Mouse (Mus musculus) embryonic facial prominence, embryonic 11.5 days (tissue): ENCODE data around the gene Oaz3. TPM values are rescaled to one million over a fixed set of nuclear protein-coding genes. Genes with fewer than 3 reads are reported as not detected.

Source experiments
- ATAC-seq: fragments of 200-750 bp; cut with Nextera tagmentation; replicated peaks from 2 replicates; pipeline ENCODE4 v1.8.0; 2017; ENCODE audit warnings: low read depth; ENCODE audit not compliant: insufficient number of reproducible peaks, low FRiP score, low TSS enrichment
- DNase-seq: peaks from one replicate; pipeline ENCODE4 v3.0.0-alpha.2; 2015; ENCODE audit warnings: low spot score
- H3K27ac ChIP-seq: fragments of 300-500 bp; sonication (generic); replicated peaks from 2 replicates; pipeline ENCODE4 v1.5.1; 2014; ENCODE audit warnings: mild to moderate bottlenecking, low read depth, low read length, control low read depth
- H3K27me3 ChIP-seq: fragments of 300-500 bp; sonication (generic); 2 replicates; pipeline ENCODE4 v1.6.1; 2014; ENCODE audit warnings: mild to moderate bottlenecking, low read length, moderate library complexity, mixed read lengths; ENCODE audit not compliant: control insufficient read depth, insufficient read depth
- H3K36me3 ChIP-seq: fragments of 300-500 bp; sonication (generic); replicated peaks from 2 replicates; pipeline ENCODE4 v1.6.1; 2014; ENCODE audit warnings: low read depth, mild to moderate bottlenecking, low read length, moderate library complexity, mixed read lengths; ENCODE audit not compliant: control insufficient read depth, insufficient read depth
- H3K4me1 ChIP-seq: fragments of 300-500 bp; sonication (generic); 2 replicates; pipeline ENCODE4 v1.6.1; 2014; ENCODE audit warnings: low read length, mixed read lengths; ENCODE audit not compliant: control insufficient read depth, insufficient read depth
- H3K4me2 ChIP-seq: fragments of 300-500 bp; sonication (generic); 2 replicates; pipeline ENCODE4 v1.6.1; 2014; ENCODE audit warnings: low read depth, mild to moderate bottlenecking, control low read depth, low read length, moderate library complexity
- H3K4me3 ChIP-seq: fragments of 300-500 bp; sonication (generic); 2 replicates; pipeline ENCODE4 v1.5.1; 2014; ENCODE audit warnings: low read depth, low read length, control low read depth
- H3K9ac ChIP-seq: fragments of 300-500 bp; sonication (generic); replicated peaks from 2 replicates; pipeline ENCODE4 v1.6.1; 2014; ENCODE audit warnings: mild to moderate bottlenecking, control low read depth, low read length
- H3K9me3 ChIP-seq: fragments of 300-500 bp; sonication (generic); replicated peaks from 2 replicates; pipeline ENCODE4 v1.6.1; 2016; ENCODE audit warnings: mild to moderate bottlenecking, low read length, inconsistent platforms, mixed read lengths; ENCODE audit not compliant: control insufficient read depth
- WGBS: fragments of 180-500 bp; shearing (Covaris S2); extraction: QIAGEN DNeasy Blood & Tissue Kit; methylation state at CpG from one replicate; pipeline ENCODE4 v1.1.7; 2014; 5-methylcytosine and 5-hydroxymethylcytosine counted together
- polyA plus RNA-seq: library from polyadenylated mRNA; unstranded; fragments of >200 nt; fragmentation: Nextera tagmentation; extraction: Ambion mirVana; gene quantifications from 2 replicates; pipeline ENCODE4 v1.2.1, GENCODE M21; 2014

Oaz3 gene
- polyA plus RNA-seq, 1 experiment from 2014 or later, result not detected

DNA sequence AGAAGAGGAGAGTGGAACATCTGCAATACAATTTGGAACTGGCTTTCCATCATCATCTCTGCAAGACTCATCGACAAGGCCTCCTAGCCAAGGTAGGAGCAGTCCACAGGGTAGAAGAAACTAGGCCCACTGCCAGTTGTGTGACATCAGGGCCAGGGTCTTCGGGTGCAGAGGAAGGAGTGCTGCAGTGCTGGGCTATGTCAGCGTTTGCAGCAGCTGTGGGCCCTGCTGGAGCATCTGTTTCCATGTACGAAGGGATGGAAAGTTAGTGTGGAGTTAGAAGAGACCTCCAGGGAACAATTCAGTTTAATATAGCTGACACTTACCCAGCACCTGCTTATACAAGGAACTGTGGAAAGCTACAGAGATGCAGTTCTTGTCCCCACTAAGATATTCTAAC is 50.7 kb downstream of the Oaz3 start:
- no peak for ATAC-seq
- WGBS, result 68% methylated on average over 4 of the region's 4 CpGs

DNA sequence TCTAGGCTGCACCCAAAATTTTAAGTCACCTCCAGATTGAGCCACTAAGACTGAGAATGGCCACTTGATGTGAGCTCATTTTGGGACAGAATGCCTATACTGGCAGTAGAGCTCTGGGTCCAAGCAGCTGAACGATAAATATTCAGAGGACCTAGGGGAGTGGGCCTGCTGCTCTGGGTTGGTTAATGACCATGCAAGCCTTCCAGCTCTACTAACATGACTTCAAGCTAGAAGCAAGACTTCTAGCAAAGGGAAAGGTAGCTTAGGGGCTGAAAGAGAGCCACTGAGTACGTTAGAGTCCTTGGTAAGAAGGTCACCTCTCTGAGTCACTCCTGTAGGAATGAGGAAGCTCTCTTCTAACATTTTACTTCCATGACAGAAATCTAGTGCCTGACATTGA is 51.6 kb downstream of the Oaz3 start:
- no peak overlapping the region for H3K9ac ChIP-seq
- H3K36me3 ChIP-seq, result no peaks in the 10 kb centered on the region
- WGBS, result 74% methylated on average over 2 of the region's 2 CpGs
- no peak overlapping the region for H3K4me3 ChIP-seq
- DNase-seq (no peak), ATAC-seq (no peak)
- no peaks in the 10 kb centered on the region for H3K4me1 ChIP-seq
- no peak overlapping the region for H3K27ac ChIP-seq
- no peaks in the 10 kb centered on the region for H3K9me3 ChIP-seq
- H3K27me3 ChIP-seq, result no peaks in the 10 kb centered on the region
- H3K4me2 ChIP-seq, result no peak overlapping the region

More for the DNA sequence above, 50.7 kb downstream of the Oaz3 start:
- no peak for DNase-seq
- Histone ChIP-seq H3K27me3 (peaks cover 2% of the 10 kb centered on the region), H3K9me3 (no peaks in the 10 kb centered on the region), H3K27ac (no peak overlapping the region), H3K4me2 (no peak overlapping the region), H3K9ac (no peak overlapping the region), H3K36me3 (no peaks in the 10 kb centered on the region), H3K4me3 (no peak overlapping the region), H3K4me1 (no peaks in the 10 kb centered on the region)

DNA sequence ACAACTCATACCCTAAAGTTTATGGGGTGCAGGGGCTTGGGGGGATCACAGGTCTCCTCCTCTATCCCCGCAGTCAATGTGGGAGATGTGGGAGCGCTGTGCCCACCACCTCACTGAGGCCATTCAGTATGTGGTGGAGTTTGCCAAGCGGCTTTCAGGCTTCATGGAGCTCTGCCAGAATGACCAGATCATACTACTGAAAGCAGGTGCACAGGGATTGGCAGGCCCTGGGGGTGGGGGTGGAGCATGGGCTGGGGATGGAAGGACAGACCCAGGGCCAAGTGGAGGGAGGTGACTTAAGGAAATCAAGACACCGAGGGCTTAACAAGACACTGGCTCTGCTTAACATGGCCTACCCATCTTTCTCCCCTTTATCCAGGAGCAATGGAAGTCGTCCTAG is 52.7 kb downstream of the Oaz3 start:
- Histone ChIP-seq H3K9me3 (no peaks in the 10 kb centered on the region), H3K4me3 (no peak overlapping the region), H3K27ac (no peak overlapping the region), H3K27me3 (no peaks in the 10 kb centered on the region), H3K36me3 (no peaks in the 10 kb centered on the region), H3K9ac (no peak overlapping the region), H3K4me2 (no peak overlapping the region), H3K4me1 (no peaks in the 10 kb centered on the region)
- ATAC-seq (no peak), DNase-seq (no peak)
- WGBS, result 80% methylated on average over 5 of the region's 5 CpGs

DNA sequence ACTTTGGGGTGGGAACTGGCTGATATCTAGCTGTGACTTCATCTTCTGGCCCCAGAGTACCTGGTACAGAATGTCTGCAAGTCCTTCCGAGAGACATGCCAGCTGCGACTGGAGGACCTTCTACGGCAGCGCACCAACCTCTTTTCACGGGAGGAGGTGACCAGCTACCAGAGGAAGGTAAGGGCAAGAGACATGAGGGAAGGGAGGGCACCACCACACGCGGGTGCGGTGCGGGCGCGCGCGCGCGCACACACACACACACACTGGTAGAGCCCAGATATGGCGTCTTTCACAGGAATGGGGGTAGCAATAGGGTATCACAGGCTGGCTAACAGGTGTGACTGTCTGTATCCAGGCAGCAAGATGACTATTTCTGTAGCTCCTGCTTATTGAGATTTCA is 54.3 kb downstream of the Oaz3 start:
- ATAC-seq (no peak), DNase-seq (no peak)
- no peaks in the 10 kb centered on the region for H3K9me3 ChIP-seq
- WGBS, result 95% methylated on average over 16 of the region's 16 CpGs
- H3K36me3 ChIP-seq, result no peaks in the 10 kb centered on the region
- H3K27ac ChIP-seq, result no peak overlapping the region
- no peaks in the 10 kb centered on the region for H3K4me1 ChIP-seq
- no peak overlapping the region for H3K4me3 ChIP-seq
- no peaks in the 10 kb centered on the region for H3K27me3 ChIP-seq
- no peak overlapping the region for H3K4me2 ChIP-seq
- no peak overlapping the region for H3K9ac ChIP-seq

DNA sequence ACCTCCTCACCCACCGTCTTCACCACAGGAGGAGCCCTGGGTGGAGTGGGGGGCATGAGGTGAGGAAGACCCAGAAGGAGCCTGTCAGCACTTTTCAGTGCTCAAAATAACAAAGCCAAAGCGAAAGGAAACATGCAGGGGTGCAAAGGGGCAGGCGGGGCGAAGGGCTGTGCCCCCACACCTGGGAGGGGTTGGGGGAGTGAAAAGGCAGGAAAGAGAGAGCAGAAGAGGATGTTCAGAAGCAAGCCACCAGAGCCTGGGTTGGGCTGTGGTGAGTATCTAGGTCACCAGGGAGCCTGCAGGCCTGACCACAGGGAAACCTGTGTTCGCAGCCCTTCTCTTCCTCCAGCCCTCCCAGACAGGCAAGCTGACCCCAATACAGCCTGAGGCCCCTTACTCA is 55.7 kb downstream of the Oaz3 start:
- Histone ChIP-seq H3K9me3 (no peaks in the 10 kb centered on the region), H3K36me3 (no peaks in the 10 kb centered on the region), H3K4me2 (no peak overlapping the region), H3K27me3 (no peaks in the 10 kb centered on the region), H3K9ac (no peak overlapping the region), H3K4me1 (no peaks in the 10 kb centered on the region), H3K4me3 (no peak overlapping the region), H3K27ac (no peak overlapping the region)
- ATAC-seq (no peak), DNase-seq (no peak)
- 78% methylated on average over 5 of the region's 5 CpGs for WGBS

DNA sequence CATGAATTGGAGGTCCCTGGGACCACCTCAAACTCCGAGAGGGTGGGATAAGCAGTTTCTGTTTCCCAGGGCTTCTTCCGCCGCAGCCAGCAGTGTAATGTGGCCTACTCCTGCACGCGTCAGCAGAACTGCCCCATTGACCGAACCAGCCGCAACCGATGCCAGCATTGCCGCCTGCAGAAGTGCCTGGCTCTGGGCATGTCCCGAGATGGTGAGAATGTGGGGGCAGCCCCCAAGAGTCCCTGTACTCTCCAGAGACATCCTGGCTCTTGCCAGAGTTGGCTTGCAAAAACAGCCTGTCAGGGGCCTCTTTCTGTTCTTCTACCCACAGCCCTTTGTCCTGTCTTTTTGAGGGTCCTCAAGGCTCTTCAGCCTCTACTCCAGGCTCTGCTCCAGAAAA is 56.3 kb downstream of the Oaz3 start:
- Histone ChIP-seq H3K27me3 (no peaks in the 10 kb centered on the region), H3K27ac (no peak overlapping the region), H3K4me2 (no peak overlapping the region), H3K9ac (no peak overlapping the region), H3K4me3 (no peak overlapping the region), H3K4me1 (no peaks in the 10 kb centered on the region), H3K9me3 (no peaks in the 10 kb centered on the region), H3K36me3 (no peaks in the 10 kb centered on the region)
- DNase-seq (no peak), ATAC-seq (no peak)
- 85% methylated on average over 10 of the region's 10 CpGs for WGBS

DNA sequence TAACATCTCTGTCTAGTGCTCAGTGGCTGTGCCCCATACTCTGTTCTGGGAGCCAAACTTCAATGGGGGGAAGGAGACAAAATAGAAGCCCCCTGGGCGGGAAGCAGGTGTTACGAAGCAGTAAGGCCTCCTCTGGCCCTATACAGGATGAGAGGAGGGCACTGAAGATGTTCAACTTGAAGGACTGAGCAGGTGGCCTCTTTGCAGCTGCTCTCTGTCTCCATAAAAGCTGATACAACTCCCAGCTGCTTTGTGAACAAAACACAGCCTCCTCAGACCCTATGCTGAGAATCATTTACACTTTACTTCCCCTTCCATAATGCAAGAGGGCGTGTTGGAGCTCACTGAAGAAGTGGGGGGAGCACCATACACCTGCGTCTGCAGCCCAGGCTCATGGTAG is 57.0 kb downstream of the Oaz3 start:
- no peaks in the 10 kb centered on the region for H3K36me3 ChIP-seq
- 70% methylated on average over 4 of the region's 4 CpGs for WGBS
- no peak overlapping the region for H3K27ac ChIP-seq
- no peak overlapping the region for H3K9ac ChIP-seq
- H3K4me1 ChIP-seq, result no peaks in the 10 kb centered on the region
- H3K4me3 ChIP-seq, result no peak overlapping the region
- DNase-seq (no peak), ATAC-seq (no peak)
- no peak overlapping the region for H3K4me2 ChIP-seq
- H3K27me3 ChIP-seq, result no peaks in the 10 kb centered on the region
- H3K9me3 ChIP-seq, result no peaks in the 10 kb centered on the region

DNA sequence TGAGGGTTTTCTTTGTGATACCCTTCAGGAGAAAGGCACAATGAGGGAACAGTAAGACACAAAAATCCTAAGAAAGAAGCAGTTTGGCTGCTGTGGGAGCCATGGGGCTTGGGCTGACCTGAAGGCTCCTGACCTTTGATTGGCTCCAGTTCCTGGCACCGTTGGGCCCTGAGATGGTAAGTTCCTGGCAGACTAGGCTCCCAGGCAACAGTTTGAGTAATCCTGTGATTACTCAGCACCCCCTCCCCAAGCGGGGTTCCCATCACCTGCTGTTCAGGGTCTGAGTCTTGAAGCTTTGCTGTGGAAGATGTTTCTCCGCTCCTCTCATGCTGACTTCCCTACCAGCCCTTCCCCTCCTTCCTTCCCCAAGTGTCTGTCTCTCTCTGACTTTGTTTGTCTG is 60.2 kb downstream of the Oaz3 start:
- ATAC-seq (no peak), DNase-seq (no peak)
- no peak overlapping the region for H3K9ac ChIP-seq
- no peaks in the 10 kb centered on the region for H3K4me1 ChIP-seq
- WGBS, result 64% methylated on average over 3 of the region's 3 CpGs
- no peaks in the 10 kb centered on the region for H3K36me3 ChIP-seq
- H3K4me3 ChIP-seq, result no peak overlapping the region
- H3K27ac ChIP-seq, result no peak overlapping the region
- H3K27me3 ChIP-seq, result no peaks in the 10 kb centered on the region
- no peak overlapping the region for H3K4me2 ChIP-seq
- H3K9me3 ChIP-seq, result no peaks in the 10 kb centered on the region
